Mouse (Mus musculus) ovary, adult 18-20 months (tissue): ENCODE data around the gene Midn.
"Not testable (repeated sequence)": the region's sequence is repeated elsewhere in the genome, so short reads cannot be mapped to it uniquely, and the experiment has no call there.

Experiments used
- DNase-seq: peaks from one replicate; pipeline ENCODE4 v3.0.0; 2022; ENCODE audit warnings: low spot score, mixed read lengths

Gene Midn

DNA sequence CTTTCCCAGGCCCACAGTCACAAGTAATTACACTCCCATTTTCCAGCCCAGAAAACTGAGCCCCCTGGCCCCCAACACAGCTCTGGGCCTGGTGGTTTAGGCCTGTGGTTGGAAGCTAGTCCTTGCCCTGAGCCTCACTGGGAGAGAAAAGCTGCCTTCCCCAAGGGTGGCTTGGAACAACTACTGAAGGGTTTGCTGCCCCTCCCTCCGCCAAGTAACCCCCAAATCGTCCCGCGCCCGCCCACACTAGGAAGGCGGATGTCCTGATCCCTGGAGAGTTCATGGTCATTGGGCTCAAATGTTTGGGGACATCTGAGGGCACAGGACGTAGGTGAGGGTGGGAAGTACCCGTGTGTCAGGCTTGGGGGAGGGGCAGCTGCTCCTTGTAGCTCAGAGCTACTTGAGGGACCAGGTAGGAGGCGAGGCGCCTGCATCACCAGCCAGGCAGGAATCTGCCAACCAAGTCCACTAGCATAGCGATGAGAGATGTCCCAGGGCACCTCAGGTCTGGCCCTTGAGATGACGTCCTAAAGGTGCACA is 11.0 kb downstream of the Midn start:
- DNase-seq, result no peak

DNA sequence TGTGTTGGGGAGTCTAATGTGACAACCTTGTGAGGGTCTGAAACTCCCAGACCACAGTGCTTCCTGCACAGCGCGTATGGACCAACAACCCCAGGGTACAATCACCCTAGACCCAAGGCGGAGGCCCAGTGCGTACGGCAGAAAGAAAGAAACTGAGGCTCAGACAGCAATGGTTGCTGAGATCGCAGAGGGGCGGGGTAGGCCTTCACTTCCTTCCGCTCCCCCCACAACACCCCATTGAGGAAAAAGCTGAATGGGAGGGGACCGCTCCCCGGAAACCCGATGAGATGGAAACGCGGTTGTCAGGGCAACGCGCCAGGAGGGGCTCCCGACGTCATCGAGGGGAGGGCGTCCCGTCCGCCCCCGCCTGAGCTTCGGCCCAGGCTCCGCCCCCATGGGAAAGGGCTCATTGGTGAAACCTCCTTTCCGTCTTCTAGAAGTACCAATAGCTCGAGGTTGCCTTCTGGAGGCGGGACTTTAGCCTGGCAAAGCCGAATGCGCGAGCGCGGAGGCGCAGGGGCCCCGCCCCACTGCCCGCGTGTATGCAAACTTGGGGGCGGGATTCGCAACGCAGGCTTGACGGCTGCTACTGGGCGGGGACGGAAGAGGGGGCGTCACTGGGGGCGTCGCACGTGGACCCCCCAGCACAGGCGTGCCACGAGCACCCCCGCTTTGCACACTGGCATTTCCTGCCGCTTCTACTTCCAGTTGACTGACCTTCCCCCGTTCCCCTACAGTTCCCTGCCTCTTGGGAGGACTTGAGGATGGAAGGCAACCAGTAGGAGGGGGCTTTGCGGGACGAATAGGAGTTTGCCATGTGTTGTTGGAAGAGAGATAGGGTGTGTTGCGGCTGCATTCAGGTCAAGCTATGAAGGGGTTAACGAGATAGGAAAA is 11.7 kb downstream of the Midn start:
- peak; percentile 98 for DNase-seq

DNA sequence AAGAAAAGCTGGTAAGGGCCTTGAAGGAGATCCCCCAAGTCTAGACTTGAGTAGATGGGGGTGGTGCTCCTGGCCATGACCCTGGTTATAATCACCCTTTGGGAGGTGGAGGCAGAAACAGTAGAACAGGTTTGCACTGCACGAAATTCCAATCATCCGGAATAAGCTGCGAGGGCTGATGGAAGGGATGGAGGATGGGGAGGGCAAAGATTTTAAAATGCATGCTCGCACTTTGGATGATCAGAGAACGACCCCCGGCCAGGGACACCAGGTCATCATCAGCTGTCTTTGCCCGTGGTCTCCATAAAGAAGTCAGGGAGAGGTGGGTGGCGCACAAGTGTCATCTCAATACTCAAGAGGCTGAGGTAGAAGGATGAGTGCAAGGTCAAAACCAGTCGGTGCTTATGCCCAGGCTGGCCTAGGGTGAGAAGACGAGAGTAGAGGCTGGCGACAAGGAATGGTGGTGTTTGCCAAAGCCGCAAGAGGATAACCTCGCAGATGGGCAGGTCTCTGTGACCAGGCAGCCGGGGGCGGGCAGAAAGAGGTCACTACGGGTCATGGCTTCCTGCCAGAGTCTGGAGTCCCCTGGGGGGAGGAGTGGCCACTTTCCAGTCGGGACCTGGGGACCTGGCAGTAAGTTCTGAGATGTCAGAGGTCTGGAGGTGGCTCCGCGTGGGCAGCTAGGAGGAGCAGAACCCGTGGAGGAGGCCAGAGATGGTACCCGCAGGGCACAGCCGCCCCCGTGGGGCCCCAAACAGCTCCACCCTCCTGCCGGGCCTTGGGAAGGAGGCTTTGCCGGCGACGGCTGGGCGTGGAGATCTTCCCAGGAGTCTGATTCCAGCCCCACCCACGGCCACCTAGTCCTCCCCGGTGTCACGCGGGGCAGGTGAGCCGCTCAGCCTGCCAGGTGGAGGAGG is 12.6 kb downstream of the Midn start:
- DNase-seq, result peak; percentile 84

DNA sequence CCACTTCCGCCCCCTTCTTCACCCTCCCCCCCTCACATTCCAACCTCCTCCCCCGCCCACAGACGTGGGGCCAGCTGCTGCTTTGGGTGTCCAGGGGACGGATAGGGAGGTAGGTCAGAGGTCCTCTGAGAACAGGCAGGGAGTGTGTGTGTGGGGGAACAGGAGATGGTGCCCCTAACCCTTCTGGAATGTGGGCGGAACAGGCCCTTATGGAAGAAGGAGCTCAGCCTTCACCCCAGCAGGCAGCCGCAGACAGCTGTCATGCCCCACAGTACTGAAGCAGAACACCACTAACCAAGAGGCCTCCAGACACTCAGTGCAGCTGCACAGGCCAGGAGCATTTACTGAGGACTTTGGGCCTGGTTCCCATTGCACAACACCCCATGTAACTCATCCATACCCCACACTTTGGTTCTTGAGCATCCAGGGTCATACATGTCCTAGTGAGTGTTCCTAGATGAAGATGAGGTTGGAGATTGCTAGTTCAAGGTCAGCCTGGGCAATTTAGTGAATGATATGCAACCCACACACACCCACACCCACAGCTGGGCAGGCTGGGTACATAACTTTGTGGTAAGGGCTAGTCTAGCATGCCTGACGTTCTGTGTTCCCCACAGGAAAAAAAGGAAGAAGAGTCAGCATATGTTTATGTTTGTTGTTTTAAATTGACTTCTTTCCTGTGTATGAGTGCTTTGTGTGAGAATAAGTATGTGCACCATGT is 13.6 kb downstream of the Midn start:
- no peak for DNase-seq

DNA sequence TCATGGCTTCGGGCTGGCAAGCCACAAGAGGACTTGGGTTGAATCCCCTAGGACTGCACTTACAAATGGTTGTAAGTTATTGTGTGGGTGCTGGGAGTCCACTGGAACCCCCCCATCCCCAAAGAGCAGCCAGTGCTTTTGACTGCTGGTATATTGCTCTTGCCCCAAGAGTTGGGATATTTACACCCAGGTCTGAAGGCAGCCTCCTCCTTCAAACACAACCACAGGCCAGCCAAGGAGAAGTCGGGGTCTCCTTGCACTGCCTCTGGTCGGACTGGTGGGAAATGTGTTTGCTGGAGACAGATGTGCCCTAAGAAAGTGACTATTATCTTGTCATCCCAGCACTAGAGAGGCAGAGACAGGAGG is 14.2 kb downstream of the Midn start:
- no peak for DNase-seq

DNA sequence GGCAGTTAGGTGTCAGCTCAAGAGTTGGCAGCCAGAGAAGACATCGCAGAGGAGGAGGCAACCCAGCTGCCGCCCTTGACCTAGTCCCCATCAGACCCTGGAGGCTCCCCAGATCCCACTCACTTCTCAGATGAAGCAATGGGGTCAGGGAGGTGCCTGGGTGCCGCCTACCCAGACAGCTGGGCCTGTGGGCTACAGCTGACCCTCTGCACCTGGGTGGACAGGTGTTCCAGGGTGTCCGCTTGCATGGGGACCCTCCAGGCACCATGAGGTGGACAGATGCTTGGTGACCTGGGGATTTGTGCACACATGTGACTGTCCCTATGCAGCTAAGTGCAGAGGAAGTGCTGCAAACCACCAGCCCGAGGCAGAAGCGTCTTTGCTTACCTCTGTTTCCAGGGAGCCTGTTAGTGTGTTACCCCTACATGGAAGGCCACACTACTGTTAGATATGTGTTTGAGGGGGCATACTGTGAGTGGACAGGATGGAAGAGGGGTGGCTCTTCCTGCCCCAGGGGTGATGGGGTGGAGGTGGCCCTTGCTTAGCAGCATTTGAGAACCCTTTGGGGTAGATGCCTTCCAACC is 14.7 kb downstream of the Midn start:
- no peak for DNase-seq

DNA sequence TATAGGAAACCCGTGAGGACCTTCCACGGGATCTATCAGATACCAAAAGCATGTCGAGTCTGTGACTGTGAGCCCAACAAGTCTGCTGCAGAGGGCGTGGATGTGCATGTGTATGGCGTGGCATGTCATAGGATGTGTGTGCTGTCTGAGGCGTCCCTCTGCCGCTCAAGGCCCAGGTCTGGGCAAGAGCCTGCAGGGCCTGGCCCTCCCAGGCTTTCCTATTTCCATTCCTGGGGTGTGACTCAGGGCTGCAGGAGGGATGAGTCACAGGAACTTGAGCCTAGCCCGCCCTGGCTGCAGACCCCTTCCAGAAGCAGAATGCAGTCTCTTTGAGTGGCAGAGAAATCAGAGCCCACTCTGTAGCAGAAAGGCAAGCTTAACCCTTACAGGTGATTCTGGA is 15.6 kb downstream of the Midn start:
- no peak for DNase-seq

DNA sequence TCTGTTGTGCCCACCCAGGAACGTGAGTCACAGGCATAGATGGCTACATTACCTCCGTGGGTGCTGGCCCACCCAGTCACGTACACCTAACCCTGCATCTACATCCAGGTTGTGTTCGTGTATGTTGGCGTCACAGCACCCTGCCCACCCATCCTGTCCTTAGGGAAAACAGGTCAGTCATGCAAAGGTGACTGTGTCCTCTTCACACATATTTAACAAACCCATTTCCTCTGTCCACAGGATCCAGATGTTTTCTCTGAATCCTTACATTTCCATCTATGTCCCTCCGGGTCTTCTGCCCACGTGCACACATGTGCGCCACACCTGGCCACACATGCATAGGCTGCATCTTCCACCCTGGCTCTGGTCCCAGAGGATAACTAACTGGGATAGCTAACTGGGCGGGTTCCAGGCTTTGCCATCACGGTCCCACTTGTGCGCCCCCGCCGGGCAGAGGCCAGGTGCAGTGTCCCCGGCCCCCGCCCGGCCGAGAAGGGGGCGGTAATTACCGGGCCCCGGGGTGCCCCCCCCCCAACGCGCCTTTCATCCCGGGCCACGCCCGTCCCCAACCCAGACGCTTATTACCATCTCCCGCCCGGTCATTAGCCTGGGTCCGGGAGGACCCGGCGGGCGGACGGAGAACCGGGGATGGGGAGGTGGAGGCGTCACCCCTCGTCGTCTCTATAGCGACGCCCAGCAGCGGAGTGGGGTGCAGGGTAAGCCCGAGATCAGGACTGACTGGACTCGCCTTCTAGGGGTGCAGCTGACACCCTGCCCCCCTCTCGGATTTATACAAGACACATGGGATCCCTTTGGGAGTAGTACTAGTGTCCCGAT is 16.3 kb downstream of the Midn start:
- no peak for DNase-seq

DNA sequence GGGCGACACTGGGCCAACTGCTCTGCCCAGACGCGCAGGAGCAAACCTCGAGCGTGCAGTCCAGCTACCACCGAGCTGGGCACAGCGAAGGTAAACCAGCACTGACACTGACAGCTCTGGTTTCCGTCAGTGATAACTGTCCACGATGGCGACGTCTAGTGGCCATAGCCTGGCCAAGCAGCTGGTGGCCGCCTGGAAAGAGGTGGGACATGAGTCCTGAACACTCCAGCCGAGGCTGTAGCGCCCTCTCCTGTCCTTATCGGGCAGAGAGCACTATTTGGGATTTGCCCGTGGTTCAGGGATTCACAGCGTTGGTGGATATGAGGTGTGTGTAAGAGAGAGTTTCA is 16.9 kb downstream of the Midn start:
- DNase-seq, result peak; percentile 92

DNA sequence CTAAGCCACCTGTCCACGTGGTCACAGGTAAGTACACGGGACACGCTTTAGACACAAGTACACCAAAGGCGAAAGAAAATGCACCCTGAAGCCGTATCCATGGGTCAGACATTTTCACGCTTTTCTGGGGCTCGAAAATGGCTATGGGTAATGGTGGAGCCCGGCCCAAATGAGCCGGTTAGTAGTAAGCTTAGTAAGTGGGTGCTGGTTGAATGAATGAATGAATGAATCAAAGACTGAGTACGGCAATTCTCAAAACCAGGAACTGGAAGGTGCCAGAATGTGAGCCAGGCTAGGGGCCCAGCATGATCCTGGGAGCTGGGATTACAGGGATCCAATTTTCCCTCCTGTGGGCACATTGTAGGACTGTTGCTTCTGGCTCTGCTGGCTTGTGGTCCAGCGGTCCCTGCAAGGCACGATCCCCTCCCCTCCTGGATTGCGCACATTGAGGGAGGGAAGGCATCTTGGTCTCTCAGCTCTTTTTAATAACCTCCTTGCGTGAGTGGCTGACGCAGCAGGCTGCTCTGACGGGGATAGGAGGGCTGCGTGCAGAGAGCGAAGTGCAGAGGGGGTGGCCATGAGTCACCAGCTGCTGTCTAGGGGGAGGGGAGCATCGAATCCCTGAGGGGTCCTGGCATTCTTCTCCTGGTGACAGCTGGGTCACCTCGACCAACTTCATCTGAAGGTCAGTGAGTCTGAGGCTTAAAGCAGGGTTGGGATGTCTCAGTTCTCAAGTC is 17.5 kb downstream of the Midn start, which contains the start of gene Cirbp:
Cirbp (plus strand) TSS at position 594 of the 737 bp plus-strand sequence.
- peak; percentile 67 for DNase-seq

DNA sequence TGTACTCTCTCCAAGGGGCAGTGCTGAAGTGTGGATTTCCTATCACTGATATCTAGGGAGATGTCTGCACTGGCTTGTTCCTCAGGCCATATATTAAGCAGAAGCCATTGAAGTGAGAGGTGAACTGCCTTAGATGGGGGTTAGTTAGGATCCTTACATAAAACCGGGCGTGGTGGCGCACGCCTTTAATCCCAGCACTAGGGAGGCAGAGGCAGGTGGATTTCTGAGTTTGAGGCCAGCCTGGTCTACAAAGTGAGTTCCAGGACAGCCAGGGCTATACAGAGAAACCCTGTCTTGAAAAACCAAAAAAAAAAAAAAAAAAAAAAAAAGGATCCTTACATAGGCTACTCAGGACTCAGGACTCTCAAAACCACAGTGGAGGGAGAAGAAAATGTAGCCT is 18.1 kb downstream of the Midn start:
- not testable (repeated sequence) for DNase-seq

DNA sequence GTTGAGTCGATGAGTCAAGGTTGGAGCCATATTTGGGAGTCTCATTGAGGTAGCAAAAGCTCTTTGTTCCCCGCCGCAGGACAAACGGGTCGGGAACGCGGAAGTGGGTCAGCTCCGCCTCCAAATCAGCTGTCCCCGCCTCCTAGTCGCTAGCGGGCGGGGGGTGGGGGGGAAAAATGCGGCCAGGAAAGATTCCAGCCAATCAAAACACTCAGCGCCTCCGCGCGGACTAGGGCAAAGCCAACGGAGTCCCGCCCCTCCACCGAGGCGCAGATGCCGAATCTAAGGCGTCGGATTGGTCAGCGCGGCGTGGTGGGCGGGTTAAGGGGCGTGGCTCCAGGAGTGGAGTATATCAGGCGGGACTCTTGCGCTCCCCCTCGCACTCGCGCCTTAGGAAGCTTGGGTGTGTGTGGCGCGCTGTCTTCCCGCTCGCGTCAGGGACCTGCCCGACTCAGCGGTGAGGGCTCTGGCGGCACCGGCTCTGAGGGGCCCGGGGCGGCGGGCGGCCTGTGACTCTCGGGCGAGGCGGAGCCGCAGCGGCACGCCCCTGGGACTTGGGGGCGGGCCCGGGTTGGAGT is 19.5 kb downstream of the Midn start:
- peak; percentile 96 for DNase-seq

DNA sequence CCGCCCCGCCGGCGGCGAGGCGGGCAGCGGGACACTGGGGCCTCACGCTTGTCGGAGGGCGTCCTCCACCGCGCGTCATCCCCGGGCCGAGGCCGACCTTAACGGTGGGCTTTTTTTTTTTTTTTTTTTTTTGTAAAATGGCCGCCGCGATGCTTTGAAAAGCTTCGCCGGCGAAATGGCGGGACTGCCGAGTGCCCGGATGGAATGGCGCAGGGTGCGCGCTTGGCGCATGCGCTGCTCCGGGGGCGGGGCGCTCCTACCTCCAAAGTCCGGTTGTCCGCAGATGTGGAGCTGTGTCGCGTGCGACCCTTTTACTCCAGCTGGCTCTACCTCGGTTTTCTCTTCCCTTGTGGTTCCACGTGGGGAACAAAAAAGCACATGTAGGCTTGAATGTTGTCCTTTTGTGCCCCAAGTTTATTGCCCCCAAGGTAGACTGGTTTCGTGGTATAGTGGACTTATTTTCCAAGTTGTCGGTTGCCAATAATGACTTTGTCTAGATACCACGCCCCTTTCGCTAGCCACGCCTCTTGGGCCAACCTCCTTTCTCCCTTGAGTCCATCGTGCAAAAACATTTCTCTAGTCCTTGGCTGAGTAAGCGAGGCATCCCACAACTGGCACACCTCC is 20.1 kb downstream of the Midn start:
- DNase-seq, result peak; percentile 88

DNA sequence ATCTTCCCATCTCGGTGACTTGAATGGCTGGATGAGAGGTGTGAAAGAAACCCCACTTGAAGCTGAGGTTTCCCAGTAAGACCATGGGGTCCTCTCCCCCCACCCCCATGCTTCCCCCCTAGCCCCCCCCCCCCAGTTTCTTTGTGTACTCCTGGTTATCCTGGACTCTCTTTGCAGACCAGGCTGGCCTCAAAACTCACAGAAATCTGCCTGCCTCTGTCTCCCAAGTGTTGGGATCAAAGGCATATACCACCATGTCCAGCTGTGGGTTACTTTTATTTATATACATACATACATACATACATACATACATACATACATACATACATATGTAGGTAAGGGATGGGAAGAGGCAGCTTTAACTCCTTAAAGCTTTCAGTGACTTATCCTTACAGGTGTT is 21.0 kb downstream of the Midn start:
- DNase-seq, result no peak

DNA sequence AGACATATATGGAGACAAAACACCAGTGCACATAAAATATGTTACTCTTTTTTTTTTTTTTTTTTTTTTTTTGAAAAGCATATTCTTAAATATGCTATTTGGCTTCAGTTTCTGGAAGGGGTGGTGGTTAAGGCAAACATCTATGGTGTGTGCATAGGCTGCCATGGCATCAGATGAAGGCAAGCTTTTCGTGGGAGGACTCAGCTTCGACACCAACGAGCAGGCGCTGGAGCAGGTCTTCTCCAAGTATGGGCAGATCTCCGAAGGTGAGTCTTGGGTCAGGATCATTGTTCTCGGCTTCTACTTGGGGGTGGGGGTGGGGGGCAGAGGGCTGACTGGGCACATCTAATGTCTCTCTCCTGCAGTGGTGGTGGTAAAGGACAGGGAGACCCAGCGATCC is 21.6 kb downstream of the Midn start:
- no peak for DNase-seq

DNA sequence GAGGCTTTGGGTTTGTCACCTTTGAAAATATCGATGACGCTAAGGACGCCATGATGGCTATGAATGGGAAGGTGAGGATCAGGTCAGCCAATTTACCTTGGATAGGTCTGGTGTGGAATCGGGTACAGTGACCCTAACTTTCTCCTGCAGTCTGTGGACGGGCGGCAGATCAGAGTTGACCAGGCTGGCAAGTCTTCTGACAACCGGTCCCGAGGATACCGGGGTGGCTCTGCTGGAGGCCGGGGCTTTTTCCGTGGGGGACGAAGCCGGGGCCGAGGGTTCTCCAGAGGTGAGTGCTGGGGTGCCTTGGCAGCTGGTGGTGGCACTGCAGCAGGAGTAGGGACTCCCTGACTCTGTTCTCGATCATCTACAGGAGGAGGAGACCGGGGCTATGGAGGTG is 22.0 kb downstream of the Midn start:
- no peak for DNase-seq

DNA sequence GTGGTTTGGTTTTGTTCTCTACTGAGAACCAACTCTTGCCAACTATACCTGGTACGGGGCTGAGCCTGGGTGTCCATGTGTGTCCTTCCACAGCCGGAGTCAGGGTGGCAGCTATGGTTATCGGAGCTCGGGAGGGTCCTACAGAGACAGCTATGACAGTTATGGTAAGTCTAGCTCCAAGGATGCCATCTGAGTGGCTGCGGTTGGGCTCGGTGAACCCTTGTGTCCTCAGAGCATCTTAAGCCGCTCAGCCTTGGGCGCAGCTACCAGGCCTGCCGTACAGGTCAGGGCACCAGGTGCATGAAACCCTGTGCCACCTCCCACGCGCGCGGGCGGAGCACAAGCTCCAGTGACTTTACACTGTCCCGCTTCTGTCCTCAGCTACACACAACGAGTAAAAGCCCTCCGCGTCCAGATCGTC is 22.5 kb downstream of the Midn start:
- no peak for DNase-seq

DNA sequence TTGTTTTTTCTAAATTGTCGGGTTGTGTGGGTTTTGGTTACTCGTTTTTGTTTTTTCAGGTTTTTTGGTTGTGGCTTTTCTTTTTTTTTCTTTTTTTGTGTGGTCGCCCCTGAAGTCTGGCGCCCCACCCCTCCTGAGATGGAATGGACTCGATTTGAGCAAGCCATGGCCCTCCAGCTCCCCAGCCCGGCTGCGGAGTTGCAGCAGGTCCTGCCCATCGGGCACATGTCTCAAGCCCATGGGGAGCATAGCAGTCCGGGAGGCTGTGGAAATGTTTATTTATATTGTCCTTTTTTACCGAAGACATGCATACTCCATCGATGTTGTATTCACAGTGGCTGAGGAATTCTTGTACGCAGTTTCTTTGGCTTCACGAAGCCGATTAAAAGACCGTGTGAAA is 23.2 kb downstream of the Midn start:
- no peak for DNase-seq
